Mouse (Mus musculus) ovary, postnatal 14 days (tissue): ENCODE results near the gene Trnt1.

Experiments
- DNase-seq: peaks from one replicate; pipeline ENCODE4 v3.0.0; 2022; ENCODE audit warnings: low spot score

Gene Trnt1

DNA sequence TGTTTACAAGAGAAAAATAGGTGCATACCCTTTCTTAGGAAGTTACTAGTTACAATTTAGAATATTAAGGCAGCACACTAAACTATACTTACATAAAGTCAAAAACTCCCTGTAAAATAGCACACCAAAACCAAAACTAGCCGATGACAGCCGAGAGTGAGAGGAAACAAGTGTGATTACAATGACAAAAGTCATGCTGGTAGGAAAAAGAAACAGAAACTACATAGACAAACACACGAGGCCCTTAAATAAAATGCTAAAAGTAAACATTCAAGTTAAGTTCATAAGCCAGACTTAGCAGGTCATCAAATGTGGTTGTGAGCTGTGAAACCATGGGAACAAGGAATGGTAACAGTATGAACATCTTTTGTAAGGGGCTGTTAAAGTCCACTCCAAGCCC is 18.2 kb downstream of the Trnt1 start:
- DNase-seq, result no peak

DNA sequence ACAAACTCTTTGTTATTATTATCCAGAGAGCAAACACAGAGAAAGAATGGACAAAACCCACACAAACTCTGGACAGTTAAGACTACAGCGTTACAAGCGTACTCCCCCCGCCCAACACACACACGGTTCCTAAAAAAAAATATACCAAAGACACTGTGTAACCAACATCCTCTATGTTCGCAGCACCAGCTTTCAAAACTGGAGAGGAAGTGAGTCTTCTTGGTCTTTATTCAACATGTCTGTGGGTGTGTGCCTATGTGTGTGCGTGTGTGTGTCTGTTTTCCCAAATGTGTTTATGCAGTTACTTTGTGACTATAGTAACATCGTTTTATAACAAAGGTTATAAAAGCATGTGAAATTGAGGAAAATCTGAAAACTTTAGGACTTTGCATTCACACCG is 22.5 kb downstream of the Trnt1 start:
- no peak for DNase-seq

DNA sequence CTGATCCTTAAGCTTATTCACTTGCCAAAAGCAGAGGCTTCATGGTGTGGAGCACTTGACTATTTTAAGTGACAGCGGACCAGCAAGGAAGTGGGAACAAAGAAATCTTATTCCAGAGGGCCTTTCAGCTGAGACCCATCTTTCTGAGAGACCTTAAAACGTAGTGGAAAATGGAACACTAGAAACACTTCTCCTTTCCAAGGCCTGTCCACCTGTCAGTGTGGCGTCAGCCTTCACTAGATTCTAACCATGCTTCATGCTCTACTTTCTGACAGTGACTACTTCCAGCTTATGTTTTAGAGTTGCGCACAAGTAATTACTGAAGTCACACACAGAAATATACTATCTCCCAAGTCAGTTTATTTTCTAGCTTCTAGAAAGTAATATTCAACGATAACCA is 23.6 kb downstream of the Trnt1 start:
- no peak for DNase-seq

DNA sequence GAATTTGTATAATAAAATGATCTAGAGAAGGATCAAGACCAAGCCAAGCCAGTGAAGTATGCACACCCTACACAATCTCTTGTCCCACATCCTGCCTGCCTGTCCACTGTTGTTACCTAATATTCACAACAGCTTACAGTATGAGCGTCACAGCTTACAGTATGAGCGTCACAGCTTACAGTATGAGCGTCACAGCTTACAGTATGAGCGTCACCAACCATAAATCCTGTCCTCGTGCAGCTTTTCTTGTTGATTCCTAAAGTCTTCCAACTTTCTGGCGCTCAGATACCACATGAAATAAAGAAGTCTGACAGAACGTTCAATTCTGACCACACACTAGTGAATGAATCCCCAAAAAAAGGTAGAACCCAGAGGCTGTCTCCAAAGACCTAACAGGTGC is 24.2 kb downstream of the Trnt1 start:
- no peak for DNase-seq

DNA sequence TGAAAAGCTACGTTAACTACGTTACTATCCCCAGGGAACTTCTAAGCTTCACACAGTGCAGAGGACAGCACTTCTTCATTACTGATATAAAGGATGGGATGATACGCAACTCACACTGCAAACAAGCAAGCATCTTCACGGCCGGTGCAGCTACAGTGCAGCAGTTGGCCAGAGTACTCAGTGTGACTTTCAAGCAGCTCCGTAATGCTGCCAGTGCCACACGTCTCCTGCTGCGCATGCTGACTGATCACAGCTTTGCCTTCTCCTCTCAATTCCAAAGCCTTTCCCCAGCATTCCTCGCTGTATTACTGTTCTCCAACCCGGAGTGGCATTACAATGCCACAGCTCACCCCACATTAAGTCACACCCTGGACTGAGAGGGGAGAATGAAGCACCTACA is 24.7 kb downstream of the Trnt1 start:
- DNase-seq, result no peak

DNA sequence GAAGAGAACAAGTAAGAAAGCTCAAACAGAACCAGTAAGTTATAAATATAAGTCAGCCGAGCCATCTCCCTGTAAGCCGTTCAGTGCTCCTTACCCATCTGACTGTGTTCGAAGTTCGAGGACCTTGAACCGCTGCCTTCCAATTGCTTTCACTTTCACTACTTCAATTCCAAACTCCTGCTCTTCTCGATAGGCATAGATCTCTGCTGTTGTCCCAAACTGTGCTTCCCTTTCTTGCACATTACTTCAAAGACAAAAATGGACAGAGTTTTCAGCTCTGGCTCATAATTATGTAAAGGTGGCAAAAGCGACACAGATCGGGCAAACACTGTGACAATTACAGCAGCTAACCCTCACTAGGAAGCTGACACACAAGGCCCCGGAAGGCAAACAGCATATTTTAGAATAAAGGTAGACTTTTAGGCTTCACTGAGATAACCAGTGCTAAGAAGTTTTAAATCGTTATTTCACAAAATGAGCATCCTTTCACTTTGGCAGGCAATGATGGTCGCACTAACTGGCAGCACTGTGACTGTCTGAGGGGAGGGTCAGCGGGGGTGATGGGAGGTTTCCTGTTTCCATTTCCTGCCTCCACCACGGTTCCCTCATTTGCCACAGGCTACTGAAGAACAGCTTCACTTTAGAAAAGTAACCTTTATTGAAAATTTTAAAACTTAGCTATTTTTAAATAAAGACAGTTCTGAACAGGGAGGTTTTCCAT is 25.3 kb downstream of the Trnt1 start:
- no peak for DNase-seq

DNA sequence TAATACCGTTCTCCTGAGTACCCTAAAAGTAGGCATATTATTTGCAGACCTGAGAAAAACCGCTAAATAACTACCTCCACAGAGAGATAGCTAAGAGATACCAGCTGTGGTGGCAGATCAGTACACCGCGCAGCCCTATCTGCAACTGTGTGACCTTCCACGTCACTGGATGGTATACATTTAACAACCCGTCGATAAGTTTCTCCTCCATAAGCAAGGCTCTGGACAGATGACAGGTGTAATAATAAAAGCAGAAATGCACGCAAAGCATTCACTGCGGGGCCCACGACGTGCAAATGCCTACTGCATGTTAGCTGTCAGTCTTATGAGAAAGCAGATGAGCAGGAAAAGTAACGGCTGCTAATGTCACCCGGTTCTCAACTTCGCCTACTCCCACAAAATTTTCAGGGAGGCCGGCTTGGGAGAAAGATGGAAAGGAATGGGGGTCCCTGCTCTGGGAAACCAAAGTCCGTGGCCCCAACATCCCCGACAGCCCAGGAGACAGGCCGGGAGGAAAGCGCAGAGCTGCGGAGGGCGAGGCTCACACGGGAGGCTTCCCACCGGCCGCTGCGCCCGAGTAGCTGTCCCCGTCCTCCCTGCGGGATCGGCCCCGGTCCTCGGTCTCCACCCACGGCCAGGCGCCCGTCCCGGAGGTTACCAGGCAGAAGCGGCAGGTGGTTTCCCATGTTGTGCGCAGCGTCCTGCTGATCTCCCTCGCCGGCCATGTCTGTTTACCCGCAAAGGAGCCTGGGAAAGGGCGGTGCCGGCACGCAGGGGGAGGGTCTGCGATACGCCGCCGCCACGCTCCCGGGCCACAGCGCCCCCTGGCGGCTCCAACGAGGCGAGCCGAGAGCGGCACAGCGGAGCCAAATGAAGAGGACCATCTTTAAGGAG is 30.7 kb downstream of the Trnt1 start, which contains the start of gene Crbn:
Gene Crbn (minus strand): TSS at position 745 of the 894 bp plus-strand sequence.
- peak; percentile 90 for DNase-seq

DNA sequence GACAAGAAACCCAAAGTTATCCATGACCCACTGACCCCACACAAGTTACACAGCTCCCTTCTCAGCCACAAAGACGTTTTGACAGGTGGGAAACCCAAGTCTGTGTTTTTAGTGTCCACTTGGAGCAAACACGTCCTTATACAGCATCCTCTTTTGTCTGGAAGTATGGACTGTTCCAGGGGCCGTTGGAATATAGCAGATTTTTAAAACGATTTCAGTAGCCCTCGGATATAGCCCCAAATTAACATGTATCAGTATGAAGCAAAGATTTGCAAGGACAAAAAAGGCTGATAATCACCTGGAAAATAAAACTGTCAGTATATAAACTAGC is 31.3 kb downstream of the Trnt1 start:
- DNase-seq, result no peak

DNA sequence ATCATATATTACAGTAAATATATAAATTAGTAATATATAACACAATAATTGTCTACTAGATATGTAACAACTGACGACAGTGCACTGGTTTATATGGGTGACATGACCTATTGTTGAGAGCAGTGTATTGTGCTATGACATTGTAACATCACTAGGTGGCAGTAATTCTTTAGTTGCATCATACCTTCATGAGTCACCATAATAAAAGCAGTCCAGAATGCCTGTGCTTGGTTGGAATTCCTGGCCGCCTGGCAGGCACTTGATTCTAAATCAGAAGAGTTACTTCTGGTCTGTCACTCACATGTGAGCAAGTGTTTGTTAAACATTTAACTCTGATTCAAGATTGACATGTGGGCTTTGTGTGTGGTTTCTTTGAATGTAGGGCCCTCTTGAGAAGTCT is 36.0 kb downstream of the Trnt1 start:
- no peak for DNase-seq

DNA sequence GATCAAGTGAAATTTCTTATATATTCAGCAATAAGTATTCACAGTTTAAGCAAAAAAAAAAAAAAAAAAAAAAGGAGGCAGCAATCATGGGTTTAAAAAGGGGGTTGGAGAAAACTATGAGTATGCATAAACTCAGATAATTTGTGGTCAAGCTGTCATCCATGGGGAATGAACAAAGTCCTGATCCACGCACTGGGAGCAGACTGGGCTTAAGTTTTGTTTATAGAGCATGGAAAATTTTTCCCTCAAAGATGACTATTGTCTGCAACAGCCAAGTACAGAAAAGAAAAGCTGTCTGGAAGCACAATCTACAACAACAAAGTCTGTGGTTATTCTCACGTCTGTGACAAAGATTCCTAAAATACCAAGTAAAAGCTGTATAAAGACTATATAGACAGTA is 40.2 kb downstream of the Trnt1 start:
- no peak for DNase-seq

DNA sequence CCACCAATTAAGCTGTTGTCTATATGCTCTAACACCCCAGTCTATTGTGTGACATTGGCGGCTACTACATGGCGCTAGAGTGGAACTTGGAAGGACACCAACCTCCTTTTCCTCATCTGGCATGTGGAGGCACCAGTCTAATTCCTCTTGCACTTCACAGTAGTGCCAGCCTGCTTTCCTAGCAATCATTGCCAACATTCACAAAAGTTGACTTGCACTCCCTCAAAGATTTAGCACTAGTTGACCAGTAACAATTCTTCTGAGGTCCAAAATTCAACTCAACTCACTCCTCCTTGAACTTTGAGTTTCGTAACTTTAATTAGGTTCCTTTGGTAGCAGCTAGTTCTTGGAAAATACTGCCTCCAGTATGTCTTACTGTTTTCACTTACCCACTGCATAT is 41.8 kb downstream of the Trnt1 start:
- no peak for DNase-seq

DNA sequence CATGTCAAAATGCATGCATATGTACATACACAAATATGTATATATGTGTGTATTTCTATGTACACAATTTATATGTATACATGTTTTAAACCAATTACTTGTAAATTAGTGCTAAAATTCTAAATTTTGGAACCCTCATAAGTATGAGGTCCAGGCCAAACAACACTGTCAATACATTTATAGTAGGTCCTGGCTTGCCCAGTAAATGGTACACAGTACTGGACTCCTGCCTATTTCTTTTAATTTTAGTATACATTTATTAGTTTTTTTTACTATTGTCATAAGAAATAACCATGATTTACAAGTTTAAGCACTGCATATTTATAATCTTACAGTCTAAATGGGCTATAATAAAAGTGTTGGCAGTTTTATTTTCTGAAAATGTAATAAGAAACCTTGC is 50.3 kb downstream of the Trnt1 start:
- no peak for DNase-seq

DNA sequence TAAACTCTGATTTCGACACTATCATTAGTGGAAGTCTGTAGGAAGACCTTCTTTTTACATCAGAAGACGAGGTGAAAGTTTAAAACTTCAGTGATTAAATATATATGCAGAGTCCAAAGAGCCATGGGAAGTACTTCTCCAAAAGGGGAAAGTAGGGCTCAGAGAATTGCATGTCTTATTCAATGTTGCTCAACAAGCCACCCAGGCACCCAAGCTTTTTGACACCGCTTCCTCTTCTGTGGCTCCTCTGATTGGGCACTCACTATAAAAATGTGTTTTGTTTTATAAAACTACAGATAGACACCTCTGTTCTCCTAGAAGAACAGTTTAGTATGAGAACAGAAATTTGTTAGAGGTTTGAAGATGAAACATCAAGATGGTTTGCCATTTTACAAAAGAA is 51.0 kb downstream of the Trnt1 start:
- DNase-seq, result no peak

DNA sequence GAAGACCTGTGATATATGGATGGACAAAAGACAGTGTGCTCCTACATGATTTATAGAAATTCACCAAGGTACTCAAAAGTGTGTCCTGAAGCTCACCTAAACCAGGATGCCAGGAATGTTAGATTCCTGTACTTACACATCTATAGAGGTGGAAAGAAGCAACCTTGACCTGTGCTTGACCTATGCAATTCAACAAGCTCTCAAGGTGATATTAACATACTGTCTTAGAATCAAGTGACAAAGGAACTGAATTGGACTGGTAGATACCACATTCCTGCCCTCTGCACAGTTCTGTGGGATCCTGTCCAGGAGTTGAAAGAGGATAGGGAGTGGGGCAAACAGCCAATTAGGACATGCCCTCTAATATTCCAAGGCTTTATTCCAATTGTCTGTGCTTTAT is 51.6 kb downstream of the Trnt1 start:
- DNase-seq, result no peak

DNA sequence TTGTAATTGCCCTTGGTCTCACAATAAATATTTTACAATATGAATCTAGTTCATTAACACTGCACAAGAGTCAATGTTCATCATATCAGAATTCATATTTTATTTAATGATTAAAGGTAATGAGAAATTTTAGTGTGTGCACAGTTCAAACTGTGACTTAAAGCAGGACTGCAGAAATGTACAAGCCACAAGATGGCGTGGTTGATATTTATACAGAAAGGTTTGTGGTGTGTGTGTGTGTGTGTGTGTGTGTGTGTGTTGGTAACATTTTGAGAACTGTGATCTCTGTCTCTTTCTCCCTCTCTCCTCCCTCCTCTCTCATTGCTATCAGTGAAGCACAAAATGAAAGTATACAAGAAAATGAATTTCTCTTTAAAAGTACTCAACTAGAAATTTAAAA is 53.4 kb downstream of the Trnt1 start:
- DNase-seq, result no peak
